Mouse (Mus musculus) C2C12 (cell line): ENCODE measurements around the gene Camk2b.

Source experiments
- CEBPB ChIP-seq: IDR thresholded peaks from one replicate; pipeline ENCODE4 v1.6.1; 2011; ENCODE audit warnings: low read depth, mild to moderate bottlenecking, control low read depth, moderate library complexity
- CTCF ChIP-seq: IDR thresholded peaks from one replicate; pipeline ENCODE4 v1.5.1; 2011; ENCODE audit not compliant: control insufficient read depth, insufficient read depth, insufficient read length
- MAX ChIP-seq: IDR thresholded peaks from one replicate; pipeline ENCODE4 v1.6.1; 2011; ENCODE audit warnings: mild to moderate bottlenecking, control low read depth
- MYOD1 ChIP-seq: IDR thresholded peaks from one replicate; pipeline ENCODE4 v1.6.1; 2011; ENCODE audit warnings: low read depth; ENCODE audit not compliant: control insufficient read depth, insufficient read length
- MYOG ChIP-seq: IDR thresholded peaks from one replicate; pipeline ENCODE4 v1.6.1; 2011; ENCODE audit not compliant: control insufficient read depth, insufficient read length; ENCODE audit errors: extremely low read depth
- USF1 ChIP-seq: IDR thresholded peaks from one replicate; pipeline ENCODE4 v1.6.1; 2011; ENCODE audit warnings: low read depth, mild to moderate bottlenecking, control low read depth, moderate library complexity

- TF ChIP-seq CTCF (no peak), MYOG (no peak), MYOD1 (no peak), MAX (no peak), USF1 (no peak), CEBPB (no peak)
These were observed 135.6 kb downstream of the Camk2b start for GRCm38 (mm10) chr11:5930578-5930977.
